Mouse (Mus musculus) macrophage (primary cell): ENCODE measurements around the gene Gimap1. TPM values are rescaled to one million over a fixed set of nuclear protein-coding genes. Genes with fewer than 3 reads are reported as not detected.

ENCODE experiments used
- H3K27ac ChIP-seq: fragments of 350-480 bp; formaldehyde crosslinking; 2 replicates; pipeline ENCODE4 v1.9.0; 2021
- H3K36me3 ChIP-seq: fragments of 350-480 bp; formaldehyde crosslinking; 2 replicates; pipeline ENCODE4 v1.9.0; 2021; ENCODE audit errors: inconsistent target
- H3K4me3 ChIP-seq: fragments of 350-480 bp; formaldehyde crosslinking; 2 replicates; pipeline ENCODE4 v1.9.0; 2021; ENCODE audit errors: inconsistent target
- H3K79me2 ChIP-seq: fragments of 350-480 bp; formaldehyde crosslinking; 2 replicates; pipeline ENCODE4 v1.9.0; 2021; ENCODE audit errors: inconsistent target
- WGBS: methylation state at CpG from one replicate; pipeline ENCODE4 v1.1.7; 2026; ENCODE audit warnings: inconsistent platforms; ENCODE audit not compliant: missing documents; 5-methylcytosine and 5-hydroxymethylcytosine counted together
- polyA plus RNA-seq: library from polyadenylated mRNA; stranded (reverse); fragments of 250-400 nt; gene quantifications from 3 replicates; pipeline ENCODE4 v1.2.4, GENCODE M21; 2018; ENCODE audit warnings: inconsistent platforms

Gimap1 gene
- polyA plus RNA-seq, 1 experiment from 2014 or later = not detected

DNA sequence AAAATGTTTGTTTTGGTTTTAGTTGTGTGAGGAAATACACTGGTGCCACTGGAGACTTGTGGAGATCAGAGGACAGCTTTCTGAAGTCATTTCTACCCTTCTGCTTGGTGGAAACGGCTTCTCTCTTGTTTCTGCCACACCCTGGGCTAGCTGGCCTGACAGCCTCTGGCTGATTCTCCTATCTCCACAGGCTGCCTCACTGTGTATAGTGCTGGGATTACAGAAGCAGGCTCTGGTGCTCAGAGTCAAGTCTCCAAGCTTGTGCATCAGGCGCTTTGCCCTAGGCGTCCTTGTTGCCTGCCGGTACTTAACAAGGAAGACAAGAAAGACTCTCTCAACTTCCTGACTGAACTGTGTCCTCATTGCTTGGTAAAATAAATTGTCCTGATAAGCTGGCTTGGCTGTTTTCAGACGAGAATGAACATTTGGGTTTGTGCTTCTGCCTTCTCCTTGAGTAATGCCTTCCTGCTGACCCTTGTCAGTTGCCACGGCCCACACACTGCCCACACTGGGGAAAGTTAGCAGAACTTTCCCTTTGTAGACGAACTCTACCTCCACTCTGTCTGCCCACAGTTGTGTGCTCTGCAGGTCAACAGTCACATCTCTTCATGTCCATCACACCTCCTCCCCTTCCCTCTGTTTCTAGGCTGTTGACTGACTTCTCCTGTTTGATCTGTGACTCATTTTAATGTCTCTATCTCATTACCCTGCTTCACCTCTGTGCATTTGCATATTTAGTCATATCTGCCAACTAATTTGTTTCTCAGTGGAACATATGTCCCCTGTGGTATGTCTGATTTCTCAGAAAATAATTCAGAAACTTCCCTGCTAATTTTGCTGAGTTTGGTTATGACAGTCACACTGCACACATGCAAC is 8.5 kb downstream of the Gimap1 start:
- 26% methylated on average over 7 of the region's 7 CpGs for WGBS
- H3K4me3 ChIP-seq = no peak overlapping the region
- H3K27ac ChIP-seq = no peak overlapping the region
- no peaks in the 10 kb centered on the region for H3K36me3 ChIP-seq
- H3K79me2 ChIP-seq = no peaks in the 10 kb centered on the region

DNA sequence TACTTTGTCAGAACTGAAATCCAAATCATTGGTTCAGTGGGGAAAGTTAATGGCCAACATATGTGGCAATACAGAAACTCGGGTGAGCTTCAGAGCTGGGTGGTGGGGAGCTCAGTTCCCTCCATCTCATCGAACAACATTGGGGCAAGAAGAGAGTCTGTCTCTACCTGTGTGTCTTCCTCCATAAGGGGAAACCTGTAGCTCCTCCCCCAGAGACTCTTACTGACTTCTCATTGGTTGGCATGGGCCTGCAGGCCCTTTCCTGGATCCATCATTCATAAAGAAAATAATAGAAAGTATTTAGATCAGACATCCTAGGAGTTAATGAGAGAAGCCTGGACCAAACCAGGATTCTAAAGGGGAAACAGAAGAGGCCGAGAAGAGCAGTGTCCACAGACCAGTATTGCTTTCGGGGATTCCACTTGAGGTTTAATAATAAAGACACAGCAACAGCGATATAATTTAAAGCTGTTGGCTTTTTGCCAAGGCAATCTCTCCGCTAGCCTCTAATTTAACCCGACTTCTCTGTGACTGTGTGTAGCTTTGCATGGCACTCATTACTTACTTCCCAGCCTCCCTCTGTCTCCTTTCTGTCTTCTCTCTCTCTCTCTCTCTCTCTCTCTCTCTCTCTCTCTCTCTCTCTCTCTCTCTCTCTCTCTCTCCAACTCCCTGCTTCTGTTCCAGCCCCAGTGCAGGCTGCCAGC is 24.9 kb downstream of the Gimap1 start:
- 73% methylated on average over 7 of the region's 7 CpGs for WGBS
- Histone ChIP-seq H3K36me3 (no peaks in the 10 kb centered on the region), H3K79me2 (no peaks in the 10 kb centered on the region), H3K27ac (no peak overlapping the region), H3K4me3 (no peak overlapping the region)

DNA sequence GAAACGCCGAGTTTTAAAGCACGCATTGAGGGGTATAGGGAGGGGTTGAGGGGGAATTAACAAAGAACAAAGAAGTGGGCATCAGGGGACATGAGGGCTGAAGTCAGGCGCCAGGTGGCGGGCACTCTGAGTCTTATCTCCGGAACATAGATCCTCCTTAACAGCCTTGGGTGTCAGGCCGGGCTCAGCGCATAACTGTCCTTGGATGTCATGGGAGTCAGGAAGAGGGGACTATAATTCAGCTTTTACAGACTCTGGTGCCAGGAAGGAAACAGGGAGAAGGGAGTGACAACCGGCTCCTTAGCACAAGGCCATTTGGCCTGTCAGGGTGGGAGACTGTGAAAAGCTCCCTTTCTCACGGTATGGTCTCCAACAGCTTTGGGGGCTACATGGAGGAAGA is 25.6 kb downstream of the Gimap1 start:
- WGBS = 97% methylated on average over 10 of the region's 10 CpGs
- no peak overlapping the region for H3K27ac ChIP-seq
- no peaks in the 10 kb centered on the region for H3K36me3 ChIP-seq
- H3K4me3 ChIP-seq = no peak overlapping the region
- H3K79me2 ChIP-seq = no peaks in the 10 kb centered on the region

DNA sequence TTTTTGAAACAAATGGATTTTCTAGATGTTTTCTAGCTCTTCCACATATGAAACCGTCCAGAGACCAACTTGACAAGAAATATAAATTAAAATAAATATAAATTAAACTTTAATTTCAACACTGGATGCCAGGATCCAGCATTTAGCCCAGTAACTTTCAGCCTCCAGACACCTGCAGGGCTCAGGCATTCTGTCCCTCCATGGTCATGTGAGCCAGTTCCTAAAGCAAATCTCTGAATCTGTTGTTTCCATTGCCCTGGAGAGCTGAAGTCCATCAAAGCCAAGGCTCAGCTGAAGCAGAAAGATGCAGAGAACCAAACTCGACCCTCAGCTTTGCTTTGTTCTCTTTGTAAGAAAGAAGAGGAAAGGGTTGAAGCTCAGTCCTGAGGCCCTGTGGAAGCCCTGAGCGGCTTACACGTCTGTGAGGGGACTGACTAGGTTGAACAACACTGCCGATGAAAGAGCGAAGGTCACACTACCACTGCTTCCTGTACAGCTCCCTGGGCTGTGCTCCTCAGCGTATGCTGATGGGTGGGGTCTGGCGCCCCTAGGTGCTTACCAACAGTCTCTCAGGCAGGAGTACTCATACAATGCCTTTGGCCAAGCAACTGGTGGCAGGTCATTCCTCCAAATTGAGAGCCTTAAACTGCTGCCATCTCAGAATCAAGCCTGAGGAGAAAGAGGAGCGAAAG is 29.5 kb downstream of the Gimap1 start:
- no peak overlapping the region for H3K27ac ChIP-seq
- 63% methylated on average over 9 of the region's 9 CpGs for WGBS

DNA sequence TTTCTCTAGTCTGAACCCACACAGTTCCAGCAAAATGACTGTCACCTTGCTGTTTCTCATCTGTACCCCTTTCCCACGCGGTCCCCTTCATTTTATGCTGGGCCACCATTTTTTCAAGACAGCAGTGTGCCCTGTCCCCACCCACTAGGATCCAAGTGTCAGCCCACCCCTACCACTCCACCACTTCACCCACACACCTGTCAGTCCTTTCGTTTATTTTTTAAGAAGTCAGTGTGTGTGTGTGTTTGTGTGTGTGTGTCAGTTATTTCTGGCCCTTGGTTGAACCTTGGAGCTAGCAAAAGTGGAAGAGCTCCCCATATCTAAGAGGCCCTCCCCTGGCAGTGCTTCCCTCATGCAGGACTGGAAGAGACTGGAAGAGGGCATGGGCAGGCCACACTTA is 30.1 kb downstream of the Gimap1 start:
- Histone ChIP-seq H3K27ac (no peak overlapping the region), H3K79me2 (no peaks in the 10 kb centered on the region), H3K4me3 (no peak overlapping the region), H3K36me3 (no peaks in the 10 kb centered on the region)
- WGBS = 100% methylated on average over 2 of the region's 3 CpGs

More for the DNA sequence above, 29.5 kb downstream of the Gimap1 start:
- no peak overlapping the region for H3K4me3 ChIP-seq
- no peaks in the 10 kb centered on the region for H3K36me3 ChIP-seq
- no peaks in the 10 kb centered on the region for H3K79me2 ChIP-seq

DNA sequence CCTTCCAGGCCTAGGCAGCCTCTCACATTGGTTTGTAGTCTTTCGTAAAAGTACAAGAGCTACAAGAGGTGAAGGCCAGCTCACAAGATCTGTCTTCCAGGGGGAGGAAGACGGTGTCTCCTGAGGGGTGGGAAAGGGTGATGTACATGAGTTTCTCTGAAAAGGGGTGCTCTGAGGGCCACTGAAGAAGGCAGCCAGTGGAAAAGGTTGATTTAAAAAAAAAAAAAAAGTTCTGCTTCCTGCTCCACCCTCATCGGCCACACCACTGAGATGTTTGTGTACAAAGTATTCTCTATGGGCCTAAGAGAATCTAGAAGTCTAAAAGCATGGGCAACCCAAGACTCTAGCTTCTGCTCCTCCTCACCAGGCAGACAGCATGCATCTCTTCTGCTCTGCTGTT is 31.8 kb downstream of the Gimap1 start, which contains the start of gene Gimap3:
Gene Gimap3 (minus strand): TSS at position 156 of the 400 bp plus-strand sequence.
- no peaks in the 10 kb centered on the region for H3K79me2 ChIP-seq
- H3K36me3 ChIP-seq = no peaks in the 10 kb centered on the region
- 65% methylated on average over 3 of the region's 3 CpGs for WGBS
- H3K4me3 ChIP-seq = no peak within 1 kb of the TSS
- H3K27ac ChIP-seq = no peak within 1 kb of the TSS

DNA sequence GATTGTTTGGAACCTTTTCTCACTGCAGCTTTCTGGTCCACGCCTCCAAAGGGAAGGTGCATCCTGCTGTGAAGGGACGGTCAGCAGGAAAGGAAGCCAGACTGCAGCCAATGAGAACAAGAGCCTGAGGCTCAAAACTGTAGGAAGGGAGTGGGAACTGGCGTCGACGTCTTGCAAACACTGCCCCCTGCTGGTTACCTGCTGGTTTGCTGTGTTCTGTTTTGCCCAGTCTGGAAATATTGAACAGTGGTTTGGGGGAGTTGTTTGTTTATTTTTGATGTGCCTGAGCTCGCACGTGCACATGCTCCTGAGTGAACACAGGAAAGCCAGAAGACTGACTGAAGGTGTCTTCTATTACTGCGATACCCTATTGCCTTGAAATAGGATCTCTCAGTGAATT is 33.2 kb downstream of the Gimap1 start:
- WGBS = 9% methylated on average over 8 of the region's 8 CpGs
- Histone ChIP-seq H3K27ac (no peak overlapping the region), H3K4me3 (no peak overlapping the region)

DNA sequence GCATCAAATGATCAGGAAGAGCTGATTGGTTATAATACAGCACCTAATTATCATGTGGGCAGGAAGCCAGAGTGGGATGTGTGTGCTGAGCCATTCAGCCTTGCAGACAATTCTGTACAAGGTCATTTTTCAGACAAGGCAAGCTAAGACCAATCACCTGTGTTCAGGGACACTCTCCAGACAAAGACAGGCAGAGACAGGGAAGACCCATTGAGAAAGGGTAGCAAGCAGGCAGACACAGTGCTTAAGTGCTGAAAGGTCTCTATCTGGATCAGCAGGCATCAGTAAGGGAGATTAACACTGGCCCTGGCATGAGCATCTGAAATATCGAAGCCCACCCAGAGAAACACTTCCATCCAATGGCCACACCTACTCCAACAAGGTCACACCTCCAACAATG is 45.6 kb downstream of the Gimap1 start:
- Histone ChIP-seq H3K36me3 (no peaks in the 10 kb centered on the region), H3K79me2 (no peaks in the 10 kb centered on the region), H3K4me3 (no peak overlapping the region), H3K27ac (no peak overlapping the region)
- WGBS = 100% methylated on average over 1 of the region's 1 CpGs

More for the DNA sequence above, 33.2 kb downstream of the Gimap1 start:
- no peaks in the 10 kb centered on the region for H3K36me3 ChIP-seq
- no peaks in the 10 kb centered on the region for H3K79me2 ChIP-seq

DNA sequence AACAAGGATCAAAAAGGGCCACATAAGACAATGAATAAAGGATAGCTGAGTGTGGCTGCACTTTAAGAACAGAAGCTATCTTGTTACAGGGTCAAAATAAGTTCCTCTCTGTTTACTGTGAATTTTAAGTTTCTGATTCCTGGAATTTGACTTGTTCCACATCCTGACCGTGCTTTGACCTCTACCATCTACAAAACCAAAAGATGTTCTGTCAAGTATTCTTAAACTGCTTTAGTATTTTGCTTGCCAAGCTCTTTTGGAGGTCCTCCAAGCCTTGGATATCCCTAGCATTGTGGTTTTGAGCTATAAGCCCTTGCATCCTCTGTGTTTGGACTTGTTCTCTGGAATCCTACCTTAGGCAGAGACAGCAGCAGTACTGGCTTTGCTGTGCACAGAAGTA is 46.3 kb downstream of the Gimap1 start:
- 21% methylated on average over 1 of the region's 1 CpGs for WGBS
- H3K4me3 ChIP-seq = no peak overlapping the region
- H3K36me3 ChIP-seq = no peaks in the 10 kb centered on the region
- no peak overlapping the region for H3K27ac ChIP-seq
- H3K79me2 ChIP-seq = no peaks in the 10 kb centered on the region

DNA sequence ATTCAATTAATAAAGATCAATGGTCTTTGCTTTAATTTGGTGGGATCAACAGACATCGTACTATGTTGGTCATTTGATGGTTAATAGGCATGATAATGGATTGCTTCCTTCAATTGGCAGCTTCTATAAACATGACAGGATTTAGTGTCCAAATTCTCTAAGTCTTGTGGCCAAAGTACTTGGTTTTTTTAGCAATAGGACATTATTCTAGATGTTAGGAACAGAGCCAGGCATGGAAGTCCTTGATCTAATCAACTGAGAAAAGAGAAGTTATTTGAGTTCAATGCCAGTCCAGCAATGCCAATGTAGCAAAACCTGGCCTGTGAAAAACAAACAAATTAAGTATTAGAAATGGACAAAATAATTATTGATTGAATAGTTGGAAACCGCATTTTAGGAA is 46.7 kb downstream of the Gimap1 start:
- Histone ChIP-seq H3K79me2 (no peaks in the 10 kb centered on the region), H3K27ac (no peak overlapping the region), H3K4me3 (no peak overlapping the region), H3K36me3 (no peaks in the 10 kb centered on the region)
- WGBS = 96% methylated on average over 2 of the region's 2 CpGs

DNA sequence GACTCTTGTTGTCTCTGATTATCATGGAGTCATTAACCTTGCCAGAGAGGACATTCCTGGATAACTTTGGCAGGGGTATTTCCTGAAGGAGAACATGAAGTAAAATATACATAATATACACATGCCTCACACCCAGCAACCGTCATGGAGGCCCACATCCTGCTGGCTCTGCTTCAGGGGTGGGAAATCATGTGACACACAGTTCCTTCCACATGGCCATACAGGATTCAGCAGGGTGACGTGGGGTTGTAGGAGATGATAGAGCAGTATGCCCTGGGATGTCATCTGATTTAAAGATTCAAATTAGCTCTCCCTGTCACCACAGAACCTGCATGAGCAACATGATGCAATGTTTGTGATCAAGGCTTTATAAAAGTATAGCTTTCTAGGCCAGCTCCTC is 49.0 kb downstream of the Gimap1 start:
- Histone ChIP-seq H3K79me2 (no peaks in the 10 kb centered on the region), H3K27ac (no peak overlapping the region), H3K4me3 (no peak overlapping the region), H3K36me3 (no peaks in the 10 kb centered on the region)
- WGBS = 58% methylated on average over 2 of the region's 2 CpGs

Other genes with a start within 250 kb of the Gimap1 start
- gene Atp6v0e2, start 201.4 kb upstream of the Gimap1 start, polyA plus RNA-seq = 0.20 TPM in 1 of 3 replicates, not detected in the others
- 15.1 to 31.1 TPM (median 17.8 TPM) in 3 replicates for gene Lrrc61, start 184.3 kb upstream of the Gimap1 start, polyA plus RNA-seq
- gene Rarres2, start 166.3 kb upstream of the Gimap1 start, polyA plus RNA-seq = not detected in 3 replicates
- not detected in 3 replicates for gene Gm45021, start 149.4 kb upstream of the Gimap1 start, polyA plus RNA-seq
- 5.1 to 7.5 TPM (median 7.1 TPM) in 3 replicates for gene Repin1, start 145.2 kb upstream of the Gimap1 start, polyA plus RNA-seq
- not detected in 3 replicates for gene Gm44965, start 145.1 kb upstream of the Gimap1 start, polyA plus RNA-seq
- gene Zfp775, start 137.0 kb upstream of the Gimap1 start, polyA plus RNA-seq = 1.2 to 1.9 TPM (median 1.3 TPM) in 3 replicates
- 0.04 TPM in 1 of 3 replicates, not detected in the others for gene AI854703, start 112.3 kb upstream of the Gimap1 start, polyA plus RNA-seq
- gene Gimap8, start 91.8 kb upstream of the Gimap1 start, polyA plus RNA-seq = 0.19 TPM in 1 of 3 replicates, not detected in the others
- gene Gimap9, start 62.9 kb upstream of the Gimap1 start, polyA plus RNA-seq = 0.13 to 0.43 TPM in 2 of 3 replicates, not detected in the other
- 0.22 to 1.1 TPM (median 0.44 TPM) in 3 replicates for gene Gimap4, start 54.5 kb upstream of the Gimap1 start, polyA plus RNA-seq
- 0.79 to 2.1 TPM in 2 of 3 replicates, not detected in the other for gene Gimap6, start 30.8 kb upstream of the Gimap1 start, polyA plus RNA-seq
- gene Gm28053, start 20.4 kb upstream of the Gimap1 start, polyA plus RNA-seq = not detected in 3 replicates
- gene Gimap7, start 20.4 kb upstream of the Gimap1 start, polyA plus RNA-seq = 0.37 TPM in 1 of 3 replicates, not detected in the others
- gene Gimap5, start 7.1 kb downstream of the Gimap1 start, polyA plus RNA-seq = not detected in 3 replicates
- 0.32 TPM in 1 of 3 replicates, not detected in the others for gene Gimap3, start 31.8 kb downstream of the Gimap1 start, polyA plus RNA-seq
- 11.9 to 62.5 TPM (median 19.0 TPM) in 3 replicates for gene Tmem176a, start 101.9 kb downstream of the Gimap1 start, polyA plus RNA-seq
- gene Tmem176b, start 102.4 kb downstream of the Gimap1 start, polyA plus RNA-seq = 20.8 to 122 TPM (median 51.6 TPM) in 3 replicates
- gene Aoc1, start 133.8 kb downstream of the Gimap1 start, polyA plus RNA-seq = not detected in 3 replicates
- gene 1600015I10Rik, start 190.8 kb downstream of the Gimap1 start, polyA plus RNA-seq = not detected in 3 replicates
- gene Doxl2, start 235.9 kb downstream of the Gimap1 start, polyA plus RNA-seq = not detected in 3 replicates
- not detected in 3 replicates for gene Svs1, start 247.8 kb downstream of the Gimap1 start, polyA plus RNA-seq